Mouse (Mus musculus) spleen, postnatal 4 days (tissue): Measurements from ENCODE around the gene Gm45021.

ENCODE experiments used
- DNase-seq, 2 experiments: peaks; one replicate each; pipeline ENCODE4 v3.0.0; 2022; ENCODE audit warnings: low spot score in 2 of 2

The Gm45021 gene

GRCm38 (mm10) chr6:48589194-48589750 is at the start of gene Gm45021:
Gm45021 (plus strand) TSS chr6:48589610.
- no peak for DNase-seq

- DNase-seq, result no peak
These were observed 49.5 kb upstream of the Gm45021 start for GRCm38 (mm10) chr6:48539860-48540259.

- no peak for DNase-seq
These were observed 48.7 kb upstream of the Gm45021 start for GRCm38 (mm10) chr6:48540721-48541120.

- no peak for DNase-seq
These were observed 47.6 kb upstream of the Gm45021 start for GRCm38 (mm10) chr6:48541560-48542450.

- no peak for DNase-seq
These were observed 46.8 kb upstream of the Gm45021 start for GRCm38 (mm10) chr6:48542631-48543030.

- no peak for DNase-seq
These were observed 44.2 kb upstream of the Gm45021 start for GRCm38 (mm10) chr6:48545251-48545650.

- no peak for DNase-seq
These were observed 43.1 kb upstream of the Gm45021 start for GRCm38 (mm10) chr6:48546271-48546670.

GRCm38 (mm10) chr6:48546858-48547257 is 42.6 kb upstream of the Gm45021 start:
- no peak for DNase-seq

GRCm38 (mm10) chr6:48548314-48548713 is 41.1 kb upstream of the Gm45021 start:
- DNase-seq, result no peak

GRCm38 (mm10) chr6:48552918-48553317 is 36.5 kb upstream of the Gm45021 start:
- peak; percentile 50 to 77 for DNase-seq

- DNase-seq, result no peak
These were observed 35.6 kb upstream of the Gm45021 start for GRCm38 (mm10) chr6:48553819-48554218.

GRCm38 (mm10) chr6:48554280-48555103 is 34.9 kb upstream of the Gm45021 start, which contains the start of gene Lrrc61:
Lrrc61 (plus strand) TSS chr6:48554796.
- DNase-seq, result peak; percentile 83 to 87

- DNase-seq, result no peak
These were observed 34.1 kb upstream of the Gm45021 start for GRCm38 (mm10) chr6:48555104-48555890.

- DNase-seq, result no peak
These were observed 33.5 kb upstream of the Gm45021 start for GRCm38 (mm10) chr6:48555956-48556355.

- no peak for DNase-seq
These were observed 23.6 kb upstream of the Gm45021 start for GRCm38 (mm10) chr6:48565693-48566310.

GRCm38 (mm10) chr6:48566312-48566711 is 23.1 kb upstream of the Gm45021 start:
- DNase-seq, result no peak

GRCm38 (mm10) chr6:48568036-48568984 is 21.1 kb upstream of the Gm45021 start:
- no peak for DNase-seq

GRCm38 (mm10) chr6:48569065-48569807 is 20.2 kb upstream of the Gm45021 start:
- no peak for DNase-seq

- DNase-seq, result no peak
These were observed 17.4 kb upstream of the Gm45021 start for GRCm38 (mm10) chr6:48572014-48572413.
